Mouse (Mus musculus): ENCODE data around the gene Crybb1.

GRCm38 (mm10) chr5:112257896-112258295 lies 2.3 kb downstream of the Crybb1 start:
- TF ChIP-seq CTCF (conservative IDR thresholded peaks at IDR 0.05; ENCODE audit: low read length) (no peak), NANOG (IDR thresholded peaks at IDR 0.05; ENCODE audit: borderline replicate concordance, low read length) (no peak), POU5F1 (IDR thresholded peaks at IDR 0.05; ENCODE audit: borderline replicate concordance, low read length) (no peak)
